Mouse (Mus musculus): ENCODE results near the gene Snrnp70. TPM values are rescaled to one million over a fixed set of nuclear protein-coding genes. Genes with fewer than 3 reads are reported as not detected.

Snrnp70 gene
- polyA plus RNA-seq, 1 experiment from 2014 or later = 204 TPM

Other genes starting within 250 kb of the Snrnp70 start
- gene Pih1d1, start 241.4 kb downstream of the Snrnp70 start, polyA plus RNA-seq (2015; fragmentation: Nextera tagmentation; extraction: Ambion mirVana) = 76.3 and 84.6 TPM in 2 replicates
- 44.1 and 49.1 TPM in 2 replicates for gene Aldh16a1, start 241.2 kb downstream of the Snrnp70 start, polyA plus RNA-seq (2015; fragmentation: Nextera tagmentation; extraction: Ambion mirVana)
- gene Slc17a7, start 231.8 kb downstream of the Snrnp70 start, polyA plus RNA-seq (2015; fragmentation: Nextera tagmentation; extraction: Ambion mirVana) = 0.12 and 0.24 TPM in 2 replicates
- gene Gfy, start 216.2 kb downstream of the Snrnp70 start, polyA plus RNA-seq (2015; fragmentation: Nextera tagmentation; extraction: Ambion mirVana) = not detected in 2 replicates
- gene Pth2, start 214.7 kb downstream of the Snrnp70 start, polyA plus RNA-seq (2015; fragmentation: Nextera tagmentation; extraction: Ambion mirVana) = not detected in 2 replicates
- gene Ccdc155, start 190.8 kb downstream of the Snrnp70 start, polyA plus RNA-seq (2015; fragmentation: Nextera tagmentation; extraction: Ambion mirVana) = 1.2 and 2.7 TPM in 2 replicates
- gene Dkkl1, start 183.6 kb downstream of the Snrnp70 start, polyA plus RNA-seq (2015; fragmentation: Nextera tagmentation; extraction: Ambion mirVana) = 51.2 and 64.5 TPM in 2 replicates
- 131 and 134 TPM in 2 replicates for gene Tead2, start 180.0 kb downstream of the Snrnp70 start, polyA plus RNA-seq (2015; fragmentation: Nextera tagmentation; extraction: Ambion mirVana)
- gene Cd37, start 156.6 kb downstream of the Snrnp70 start, polyA plus RNA-seq (2015; fragmentation: Nextera tagmentation; extraction: Ambion mirVana) = 3.8 and 5.1 TPM in 2 replicates
- gene Slc6a16, start 154.7 kb downstream of the Snrnp70 start, polyA plus RNA-seq (2015; fragmentation: Nextera tagmentation; extraction: Ambion mirVana) = 0.09 TPM in 1 of 2 replicates, not detected in the other
- gene Slc6a21, start 118.2 kb downstream of the Snrnp70 start, polyA plus RNA-seq (2015; fragmentation: Nextera tagmentation; extraction: Ambion mirVana) = not detected in 2 replicates
- 22.0 and 22.6 TPM in 2 replicates for gene Trpm4, start 62.0 kb downstream of the Snrnp70 start, polyA plus RNA-seq (2015; fragmentation: Nextera tagmentation; extraction: Ambion mirVana)
- 6.5 and 15.1 TPM in 2 replicates for gene Hrc, start 60.5 kb downstream of the Snrnp70 start, polyA plus RNA-seq (2015; fragmentation: Nextera tagmentation; extraction: Ambion mirVana)
- 7.8 and 9.1 TPM in 2 replicates for gene Ppfia3, start 28.7 kb downstream of the Snrnp70 start, polyA plus RNA-seq (2015; fragmentation: Nextera tagmentation; extraction: Ambion mirVana)
- gene Lin7b, start 25.2 kb downstream of the Snrnp70 start, polyA plus RNA-seq (2015; fragmentation: Nextera tagmentation; extraction: Ambion mirVana) = 2.3 and 2.5 TPM in 2 replicates
- gene Kcna7, start 9.9 kb upstream of the Snrnp70 start, polyA plus RNA-seq (2015; fragmentation: Nextera tagmentation; extraction: Ambion mirVana) = 0.10 and 0.12 TPM in 2 replicates
- 1.9 and 3.0 TPM in 2 replicates for gene Ntf5, start 18.0 kb upstream of the Snrnp70 start, polyA plus RNA-seq (2015; fragmentation: Nextera tagmentation; extraction: Ambion mirVana)
- gene Lhb, start 25.1 kb upstream of the Snrnp70 start, polyA plus RNA-seq (2015; fragmentation: Nextera tagmentation; extraction: Ambion mirVana) = not detected in 2 replicates
- 39.0 and 43.5 TPM in 2 replicates for gene Gys1, start 39.1 kb upstream of the Snrnp70 start, polyA plus RNA-seq (2015; fragmentation: Nextera tagmentation; extraction: Ambion mirVana)
- 122 and 125 TPM in 2 replicates for gene Ruvbl2, start 42.4 kb upstream of the Snrnp70 start, polyA plus RNA-seq (2015; fragmentation: Nextera tagmentation; extraction: Ambion mirVana)
- 4,640 and 4,716 TPM in 2 replicates for gene Ftl1, start 64.1 kb upstream of the Snrnp70 start, polyA plus RNA-seq (2015; fragmentation: Nextera tagmentation; extraction: Ambion mirVana)
- 145 and 146 TPM in 2 replicates for gene Bax, start 71.2 kb upstream of the Snrnp70 start, polyA plus RNA-seq (2015; fragmentation: Nextera tagmentation; extraction: Ambion mirVana)
- gene Tulp2, start 86.1 kb upstream of the Snrnp70 start, polyA plus RNA-seq (2015; fragmentation: Nextera tagmentation; extraction: Ambion mirVana) = 0.61 and 1.0 TPM in 2 replicates
- gene Gm45808, start 91.1 kb upstream of the Snrnp70 start, polyA plus RNA-seq (2015; fragmentation: Nextera tagmentation; extraction: Ambion mirVana) = not detected in 2 replicates
- gene Dhdh, start 93.1 kb upstream of the Snrnp70 start, polyA plus RNA-seq (2015; fragmentation: Nextera tagmentation; extraction: Ambion mirVana) = 3.1 and 3.3 TPM in 2 replicates
- gene Nucb1, start 114.7 kb upstream of the Snrnp70 start, polyA plus RNA-seq (2015; fragmentation: Nextera tagmentation; extraction: Ambion mirVana) = 279 and 295 TPM in 2 replicates
- 22.3 and 26.1 TPM in 2 replicates for gene Ppp1r15a, start 130.5 kb upstream of the Snrnp70 start, polyA plus RNA-seq (2015; fragmentation: Nextera tagmentation; extraction: Ambion mirVana)
- 5.7 and 6.8 TPM in 2 replicates for gene Plekha4, start 130.6 kb upstream of the Snrnp70 start, polyA plus RNA-seq (2015; fragmentation: Nextera tagmentation; extraction: Ambion mirVana)
- gene Hsd17b14, start 159.2 kb upstream of the Snrnp70 start, polyA plus RNA-seq (2015; fragmentation: Nextera tagmentation; extraction: Ambion mirVana) = 0.74 and 1.1 TPM in 2 replicates
- 63.4 and 64.4 TPM in 2 replicates for gene Bcat2, start 174.4 kb upstream of the Snrnp70 start, polyA plus RNA-seq (2015; fragmentation: Nextera tagmentation; extraction: Ambion mirVana)
- 0.58 and 0.93 TPM in 2 replicates for gene Fgf21, start 219.7 kb upstream of the Snrnp70 start, polyA plus RNA-seq (2015; fragmentation: Nextera tagmentation; extraction: Ambion mirVana)
- 2.9 and 3.3 TPM in 2 replicates for gene Fut1, start 221.5 kb upstream of the Snrnp70 start, polyA plus RNA-seq (2015; fragmentation: Nextera tagmentation; extraction: Ambion mirVana)
- gene Izumo1, start 226.1 kb upstream of the Snrnp70 start, polyA plus RNA-seq (2015; fragmentation: Nextera tagmentation; extraction: Ambion mirVana) = 0.14 and 0.27 TPM in 2 replicates
- gene Rasip1, start 231.7 kb upstream of the Snrnp70 start, polyA plus RNA-seq (2015; fragmentation: Nextera tagmentation; extraction: Ambion mirVana) = 11.4 and 12.0 TPM in 2 replicates
- 21.9 and 36.8 TPM in 2 replicates for gene Mamstr, start 244.2 kb upstream of the Snrnp70 start, polyA plus RNA-seq (2015; fragmentation: Nextera tagmentation; extraction: Ambion mirVana)

Measured in limb, embryonic 15.5 days (tissue).